Mouse (Mus musculus) CH12.LX (cell line): ENCODE measurements at regions not wholly inside any gene's neighbourhood (a gene's known extent, or its start where the extent isn't known, plus 50 kb on each side); places are given as distances from the start of the nearest gene placed in this dataset.

ENCODE experiments used
- DNase-seq: peaks from one replicate; pipeline ENCODE4 v3.0.0-alpha.2; 2013; ENCODE audit errors: extremely low read depth
- H3K27ac ChIP-seq: 2 replicates; pipeline ENCODE4 v1.5.1; 2012; ENCODE audit warnings: low read depth, mild to moderate bottlenecking, control low read depth, moderate library complexity; ENCODE audit not compliant: insufficient read depth
- H3K27me3 ChIP-seq: replicated peaks from 2 replicates; pipeline ENCODE3; 2012; ENCODE audit warnings: inconsistent platforms
- H3K36me3 ChIP-seq, 2 experiments: replicated peaks in 1 of 2; 2 replicates each; pipeline versions ENCODE3 to v1.6.1; 2012; ENCODE audit warnings: inconsistent platforms in 1 of 2, low read length in 1 of 2, mild to moderate bottlenecking in 1 of 2, mixed read lengths in 1 of 2, moderate library complexity in 1 of 2; ENCODE audit not compliant: control insufficient read depth in 1 of 2, insufficient read depth in 1 of 2
- H3K4me1 ChIP-seq, 2 experiments: 2 replicates each; pipeline ENCODE4 v1.6.1; 2012; ENCODE audit warnings: inconsistent platforms in 1 of 2, moderate library complexity in 1 of 2; ENCODE audit not compliant: insufficient read depth in 2 of 2, control insufficient read depth in 1 of 2
- H3K4me2 ChIP-seq: 2 replicates; pipeline ENCODE4 v1.6.1; 2012; ENCODE audit warnings: low read depth, mild to moderate bottlenecking, control low read depth; ENCODE audit not compliant: poor library complexity, insufficient read depth, severe bottlenecking
- H3K4me3 ChIP-seq, 3 experiments: fragments of 150-350 bp in 1 of 3; sonication (generic) in 1 of 3; replicated peaks in 1 of 3; 2 replicates each; pipeline versions ENCODE3 to v1.5.1; 2011 to 2012; ENCODE audit warnings: low read depth in 2 of 3, low read length in 2 of 3, mild to moderate bottlenecking in 2 of 3, moderate library complexity in 2 of 3, control low read depth in 1 of 3, improper control_type of control experiment in 1 of 3, inconsistent platforms in 1 of 3, mixed read lengths in 1 of 3; ENCODE audit not compliant: poor library complexity in 1 of 3
- H3K79me2 ChIP-seq: replicated peaks from 2 replicates; pipeline ENCODE4 v1.6.1; 2012; ENCODE audit warnings: mild to moderate bottlenecking, moderate library complexity; ENCODE audit not compliant: control insufficient read depth, poor library complexity, insufficient read depth, severe bottlenecking; ENCODE audit errors: extremely low read depth
- H3K9ac ChIP-seq: 2 replicates; pipeline ENCODE4 v1.6.1; 2012; ENCODE audit warnings: low read depth, mild to moderate bottlenecking, control low read depth, moderate library complexity; ENCODE audit not compliant: insufficient read depth
- H3K9me3 ChIP-seq: replicated peaks from 2 replicates; pipeline ENCODE3; 2012; ENCODE audit warnings: low read length, inconsistent platforms, mixed read lengths
- CHD1 ChIP-seq: IDR thresholded peaks from 2 replicates; pipeline ENCODE4 v1.6.1; 2012; ENCODE audit warnings: low read depth, low read length, improper control_type of control experiment, inconsistent platforms
- CHD2 ChIP-seq: IDR thresholded peaks from 2 replicates; pipeline ENCODE4 v1.6.1; 2011; ENCODE audit warnings: low read length, improper control_type of control experiment
- CTCF ChIP-seq, 2 experiments: IDR thresholded peaks in 1 of 2; conservative IDR thresholded peaks in 1 of 2; 2 replicates each; pipeline ENCODE4 v1.5.1; 2011 to 2012; ENCODE audit warnings: low read depth in 2 of 2, low read length in 2 of 2, improper control_type of control experiment in 1 of 2, inconsistent platforms in 1 of 2, mild to moderate bottlenecking in 1 of 2, moderate library complexity in 1 of 2
- E2F4 ChIP-seq: IDR thresholded peaks from 2 replicates; pipeline ENCODE4 v1.6.1; 2011; ENCODE audit warnings: low read depth, low read length, improper control_type of control experiment; ENCODE audit not compliant: insufficient replicate concordance
- ELF1 ChIP-seq: IDR thresholded peaks from 2 replicates; pipeline ENCODE4 v1.6.1; 2014; ENCODE audit warnings: low read depth, mild to moderate bottlenecking, inconsistent platforms, low read length, improper control_type of control experiment
- EP300 ChIP-seq: IDR thresholded peaks from 2 replicates; pipeline ENCODE4 v1.6.1; 2011; ENCODE audit warnings: low read length, improper control_type of control experiment
- HCFC1 ChIP-seq: IDR thresholded peaks from 2 replicates; pipeline ENCODE4 v1.6.1; 2012; ENCODE audit warnings: low read depth, mild to moderate bottlenecking, inconsistent platforms, low read length, improper control_type of control experiment
- IRF4 ChIP-seq: IDR thresholded peaks from 2 replicates; pipeline ENCODE4 v1.6.1; 2014; ENCODE audit warnings: low read depth, mild to moderate bottlenecking, inconsistent platforms, low read length, improper control_type of control experiment
- JUND ChIP-seq: conservative IDR thresholded peaks from 2 replicates; pipeline ENCODE4 v1.6.1; 2011; ENCODE audit warnings: low read depth, low read length, improper control_type of control experiment
- MAX ChIP-seq: IDR thresholded peaks from 2 replicates; pipeline ENCODE4 v1.6.1; 2011; ENCODE audit warnings: low read length, improper control_type of control experiment
- MAZ ChIP-seq: IDR thresholded peaks from 2 replicates; pipeline ENCODE4 v1.6.1; 2012; ENCODE audit warnings: low read depth, mild to moderate bottlenecking, inconsistent platforms, low read length, improper control_type of control experiment, moderate library complexity
- MEF2A ChIP-seq: IDR thresholded peaks from 2 replicates; pipeline ENCODE4 v1.6.1; 2014; ENCODE audit warnings: low read depth, mild to moderate bottlenecking, inconsistent platforms, low read length, improper control_type of control experiment, borderline replicate concordance
- NRF1 ChIP-seq: IDR thresholded peaks from 2 replicates; pipeline ENCODE4 v1.6.1; 2014; ENCODE audit warnings: low read depth, mild to moderate bottlenecking, inconsistent platforms, low read length, improper control_type of control experiment, moderate library complexity
- PAX5 ChIP-seq: IDR thresholded peaks from 2 replicates; pipeline ENCODE4 v1.6.1; 2012; ENCODE audit warnings: low read length, inconsistent platforms, mixed read lengths
- RCOR1 ChIP-seq: conservative IDR thresholded peaks from 2 replicates; pipeline ENCODE4 v1.6.1; 2012; ENCODE audit warnings: low read depth, mild to moderate bottlenecking, inconsistent platforms, low read length, improper control_type of control experiment
- UBTF ChIP-seq: IDR thresholded peaks from 2 replicates; pipeline ENCODE4 v1.6.1; 2012; ENCODE audit warnings: low read depth, mild to moderate bottlenecking, inconsistent platforms, low read length, improper control_type of control experiment, moderate library complexity
- USF1 ChIP-seq: IDR thresholded peaks from 2 replicates; pipeline ENCODE4 v1.6.1; 2014; ENCODE audit warnings: low read depth, mild to moderate bottlenecking, inconsistent platforms, low read length, improper control_type of control experiment
- USF2 ChIP-seq: conservative IDR thresholded peaks from 2 replicates; pipeline ENCODE4 v1.6.1; 2011; ENCODE audit warnings: low read depth, low read length, improper control_type of control experiment
- ZKSCAN1 ChIP-seq: IDR thresholded peaks from 2 replicates; pipeline ENCODE4 v1.6.1; 2012; ENCODE audit warnings: low read depth, inconsistent platforms, low read length, improper control_type of control experiment, borderline replicate concordance
- ZMIZ1 ChIP-seq: IDR thresholded peaks from 2 replicates; pipeline ENCODE4 v1.6.1; 2012; ENCODE audit warnings: low read depth, mild to moderate bottlenecking, inconsistent platforms, low read length, improper control_type of control experiment
- ZNF384 ChIP-seq: IDR thresholded peaks from 2 replicates; pipeline ENCODE4 v1.6.1; 2012; ENCODE audit warnings: low read depth, low read length, improper control_type of control experiment, inconsistent platforms
- dilution Hi-C: fragments of 300-500 bp; cut with MboI; formaldehyde crosslinking; loops from 2 replicates; pipeline ENCODE4 v1.14.3; 2020; ENCODE audit warnings: low sequenced_read_pairs; ENCODE audit not compliant: extremely low pct_unique_long_range_greater_than_20kb, extremely low pct_ligation_motif_present
- in situ Hi-C: fragments of 300-500 bp; cut with MboI; formaldehyde crosslinking; loops from 3 replicates; pipeline ENCODE4 v1.14.3; 2019; ENCODE audit warnings: low sequenced_read_pairs, low pct_ligation_motif_present, low pct_unique_long_range_greater_than_20kb, mixed read lengths

- no peak overlapping the region for H3K9ac ChIP-seq
- H3K4me2 ChIP-seq, result no peak overlapping the region
- in situ Hi-C loops (no loop called here), dilution Hi-C loops (no loop called here)
- H3K79me2 ChIP-seq, result no peaks in the 10 kb centered on the region
- peaks cover 65% of the 10 kb centered on the region for H3K9me3 ChIP-seq
- no peak for DNase-seq
- H3K4me1 ChIP-seq, result no peaks in the 10 kb centered on the region
- no peak for TF ChIP-seq USF1
- no peak for TF ChIP-seq CHD2
- TF ChIP-seq ZMIZ1, result no peak
- TF ChIP-seq NRF1, result no peak
- no peak for TF ChIP-seq JUND
- no peak for TF ChIP-seq RCOR1
- TF ChIP-seq CTCF (conservative IDR thresholded peaks at IDR 0.05 in 1 of 2, IDR thresholded peaks at IDR 0.05 in 1 of 2; ENCODE audit: low read depth in 2 of 2, low read length in 2 of 2), result no peak
- TF ChIP-seq UBTF, result no peak
- TF ChIP-seq E2F4, result no peak
- TF ChIP-seq USF2, result no peak
- no peak for TF ChIP-seq ZKSCAN1
- TF ChIP-seq MAX, result no peak
- no peak for TF ChIP-seq CHD1
- TF ChIP-seq ELF1, result no peak
- no peak for TF ChIP-seq IRF4
- TF ChIP-seq, all 38 proteins: peak for 0
- Histone ChIP-seq H3K27me3 (no peaks in the 10 kb centered on the region), H3K4me3 (no peak overlapping the region), H3K27ac (no peak overlapping the region), H3K36me3 (no peaks in the 10 kb centered on the region)
These were observed 93.0 kb upstream of the Irx6 start for GRCm38 (mm10) chr8:92581051-92581450.

GRCm38 (mm10) chr8:92600766-92601165 lies 73.3 kb upstream of the Irx6 start:
- Histone ChIP-seq H3K79me2 (no peaks in the 10 kb centered on the region), H3K36me3 (no peaks in the 10 kb centered on the region), H3K9ac (no peak overlapping the region), H3K27ac (no peak overlapping the region), H3K9me3 (peaks cover 71% of the 10 kb centered on the region), H3K27me3 (no peaks in the 10 kb centered on the region), H3K4me1 (no peaks in the 10 kb centered on the region), H3K4me2 (no peak overlapping the region), H3K4me3 (no peak overlapping the region)
- no peak for DNase-seq
- TF ChIP-seq USF1 (no peak), PAX5 (no peak), NRF1 (no peak), EP300 (no peak), HCFC1 (no peak), ZNF384 (no peak), MEF2A (no peak), MAZ (no peak)
- dilution Hi-C loops, result no loop called here
- in situ Hi-C loops, result no loop called here
